Mouse (Mus musculus): ENCODE data around the gene Ncoa7. TPM values are rescaled to one million over a fixed set of nuclear protein-coding genes. Genes with fewer than 3 reads are reported as not detected.

Gene Ncoa7
- total RNA-seq, 2 experiments from 2014 or later, result 5.6 to 9.6 TPM

Other genes starting within 250 kb of the Ncoa7 start
- gene Trmt11, start 202.6 kb downstream of the Ncoa7 start, total RNA-seq (2021), result 1 to 10 TPM; 4.5 to 6.1 TPM
- gene Hint3, start 173.7 kb downstream of the Ncoa7 start, total RNA-seq (2021), result 10 to 100 TPM; 36.7 to 43.6 TPM
- gene Hey2, start 39.5 kb upstream of the Ncoa7 start, total RNA-seq (2021), result 1 to 10 TPM in 1 of 2 experiments, under 1 TPM in 1; 0.89 to 1.6 TPM